Mouse (Mus musculus): ENCODE results near the gene Ptprs.
"Not testable (repeated sequence)": the region's sequence is repeated elsewhere in the genome, so short reads cannot be mapped to it uniquely, and the experiment has no call there.

GRCm38 (mm10) chr17:56501635-56502400 lies 25.5 kb upstream of the Ptprs start:
- TF ChIP-seq POLR2A (IDR thresholded peaks at IDR 0.05; ENCODE audit: insufficient read depth, low read depth, low read length); CTCF (IDR thresholded peaks at IDR 0.05); EP300 (IDR thresholded peaks at IDR 0.05; ENCODE audit: insufficient read depth, low read depth, low read length): not testable (repeated sequence)

Measured in heart, adult 2 months (tissue).